Mouse (Mus musculus): ENCODE measurements around the gene Alg14. TPM values are rescaled to one million over a fixed set of nuclear protein-coding genes. Genes with fewer than 3 reads are reported as not detected.

Alg14 gene
- total RNA-seq (2021) = 10 to 100 TPM in 1 of 2 experiments, 1 to 10 TPM in 1; 9.9 to 15.9 TPM

DNA sequence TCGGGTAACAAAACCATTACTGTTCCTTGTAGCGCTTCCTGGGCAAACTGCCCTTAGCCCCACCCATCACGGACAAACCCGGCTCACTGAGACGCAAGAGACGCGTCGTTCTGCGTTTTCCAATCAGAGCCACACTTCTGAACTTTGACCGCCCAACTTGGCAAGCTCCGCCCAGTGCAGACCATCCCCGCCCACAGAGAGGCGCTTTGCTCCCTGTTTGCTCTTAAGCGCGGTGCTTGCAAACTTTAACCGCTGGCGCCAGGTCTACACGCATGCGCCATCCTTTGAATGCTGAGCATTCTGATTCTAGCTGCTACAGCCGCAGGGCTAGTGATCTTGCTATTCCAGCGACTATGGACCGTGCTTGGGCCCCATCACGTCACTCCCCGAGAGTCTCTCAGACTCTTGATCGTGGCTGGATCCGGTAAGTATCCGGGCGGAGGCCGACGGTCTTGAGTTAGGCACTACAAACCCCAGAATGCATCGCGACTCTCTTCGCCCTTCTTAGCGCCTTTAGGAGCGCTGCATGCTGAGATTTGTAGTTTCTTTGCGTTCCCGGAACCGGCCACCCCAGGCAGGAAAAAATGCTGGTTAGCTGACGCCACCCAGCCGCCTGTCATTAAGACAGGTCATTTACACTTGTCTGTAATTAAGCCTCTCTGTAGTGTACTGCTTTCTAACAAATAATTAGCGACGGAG, at the start of gene Alg14:
TSS of gene Alg14 (plus strand) at position 214 of the 699 bp plus-strand sequence.
- intact Hi-C loops (cut with DNase I) = loop anchor here (5.0 kb wide), 1 partner anchor 119 kb away; the partner anchor contains the start of gene Rwdd3

DNA sequence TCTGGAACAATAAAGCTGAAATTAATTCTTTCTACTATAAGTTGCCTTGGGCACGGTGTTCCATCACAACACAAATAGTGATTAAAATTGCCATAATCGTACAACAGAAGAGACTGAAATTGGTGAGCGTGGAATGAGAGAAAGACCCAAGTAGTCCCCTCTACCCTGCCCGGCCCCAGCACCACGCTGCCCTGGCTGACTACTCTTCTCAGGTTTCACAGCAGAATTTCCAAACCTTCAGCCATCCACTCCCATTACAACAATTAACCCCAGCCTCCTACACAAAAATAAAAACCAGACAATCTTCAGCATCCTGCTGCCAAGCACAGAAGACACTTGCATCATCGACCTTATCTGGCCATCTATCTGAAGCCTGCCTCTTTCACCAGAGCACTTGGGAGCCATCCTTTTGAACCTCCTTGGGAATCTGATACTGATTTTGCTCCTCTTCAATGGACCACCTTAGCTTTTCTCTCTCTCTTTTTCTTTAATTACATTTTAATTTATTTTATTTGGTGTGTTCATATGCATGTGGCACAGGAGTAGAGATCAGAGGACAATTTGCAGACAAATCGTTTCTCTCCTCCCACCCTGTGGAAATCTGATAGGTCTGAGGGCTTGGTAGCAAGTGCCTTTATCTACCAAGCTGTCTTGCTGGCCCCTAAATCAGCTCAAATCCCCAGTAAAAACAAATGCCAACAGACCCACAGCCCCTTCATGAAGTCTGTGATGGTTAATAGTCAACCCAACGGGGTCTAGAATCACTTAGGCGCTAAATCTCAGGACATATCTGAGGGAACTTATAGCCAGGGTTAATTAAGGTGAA, 49.2 kb upstream of the Alg14 start:
- no peak for DNase-seq (ENCODE audit: low spot score)

More for the DNA sequence above, at the start of gene Alg14:
- peak; percentile 97 for DNase-seq (ENCODE audit: low spot score)

DNA sequence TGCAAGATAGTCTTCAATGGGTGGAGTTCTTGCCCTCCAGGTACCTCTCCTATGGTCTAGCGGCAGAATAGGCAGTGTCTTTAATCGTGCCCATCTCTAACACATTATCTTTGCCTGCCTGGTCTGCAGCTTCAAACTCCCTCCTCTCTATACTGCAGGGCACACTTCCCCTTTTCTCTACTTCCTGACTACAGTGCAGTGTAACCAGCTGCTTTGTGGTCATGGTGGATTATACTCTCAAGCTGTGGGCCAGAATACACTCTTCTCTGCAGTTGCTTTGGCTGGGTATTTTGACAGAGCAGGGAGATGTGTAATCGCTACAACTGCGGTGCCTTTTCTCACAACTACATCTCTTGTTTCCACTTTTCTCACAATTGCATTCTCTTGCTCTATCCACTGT, 48.6 kb upstream of the Alg14 start:
- no peak for DNase-seq (ENCODE audit: low spot score)
- intact Hi-C loops (cut with DNase I) = no loop called here

More for the DNA sequence above, 49.2 kb upstream of the Alg14 start:
- intact Hi-C loops (cut with DNase I) = no loop called here

DNA sequence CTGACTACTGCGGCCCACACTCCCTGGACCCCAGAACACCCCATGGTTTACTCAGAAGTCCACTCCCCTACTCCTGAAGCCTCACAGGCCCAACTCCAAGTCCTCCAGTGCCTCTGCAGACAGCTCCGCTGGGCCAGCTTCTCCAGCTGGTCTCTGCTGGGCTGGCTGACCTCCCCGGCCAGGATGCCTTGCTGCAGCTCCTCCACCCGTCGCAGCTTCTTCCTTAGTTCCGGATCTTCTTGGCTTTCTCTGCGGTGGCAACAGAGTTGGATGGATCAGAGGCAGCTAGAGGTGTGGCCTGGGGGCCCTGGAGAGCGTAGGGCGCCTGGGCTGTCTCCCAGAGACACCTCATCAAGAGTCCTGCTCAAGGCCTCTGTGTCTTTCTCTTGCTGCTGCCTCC, 41.5 kb upstream of the Alg14 start:
- intact Hi-C loops (cut with DNase I) = no loop called here
- no peak for DNase-seq (ENCODE audit: low spot score)

DNA sequence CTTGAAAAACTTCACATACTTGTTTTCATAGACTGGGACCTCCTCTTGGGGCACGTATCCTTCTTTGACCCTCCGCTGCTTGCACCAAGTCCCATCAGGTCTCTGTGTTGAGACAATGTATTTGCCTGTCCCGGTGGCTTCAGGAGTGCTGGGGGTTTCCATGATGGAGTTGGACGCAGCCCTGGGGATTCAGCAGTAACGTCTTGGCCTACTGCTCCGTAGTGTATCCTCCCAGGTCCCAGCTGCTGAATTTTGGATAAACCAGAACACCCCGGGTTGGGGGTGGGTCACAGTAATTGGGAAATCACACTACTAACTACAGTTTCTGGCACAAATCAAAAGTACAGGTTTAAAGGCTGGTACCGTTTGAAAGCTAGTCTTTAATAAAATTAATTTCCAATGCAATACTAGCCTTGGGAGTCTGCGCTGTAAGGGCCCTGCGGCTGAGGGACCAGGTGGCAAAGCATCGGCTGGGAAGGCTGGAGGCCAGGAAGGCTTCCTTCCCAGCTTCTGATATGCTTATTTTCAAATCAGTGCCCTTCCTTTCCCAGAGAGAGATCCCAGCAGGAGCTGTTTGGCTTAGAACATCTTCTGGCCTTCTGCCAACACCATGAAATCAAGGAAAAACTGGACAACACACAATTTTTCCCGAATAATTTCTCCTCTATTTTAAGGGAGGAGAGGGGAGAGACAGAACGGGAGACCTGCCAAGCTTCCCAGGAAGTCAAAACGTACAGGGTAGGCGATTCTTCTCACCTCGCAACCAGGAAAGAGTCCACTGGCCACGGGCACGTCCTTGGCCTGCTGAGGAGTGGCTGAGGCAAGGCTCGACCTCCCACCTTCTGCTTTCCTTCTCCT, 40.8 kb upstream of the Alg14 start:
- DNase-seq (ENCODE audit: low spot score) = no peak
- intact Hi-C loops (cut with DNase I) = no loop called here

DNA sequence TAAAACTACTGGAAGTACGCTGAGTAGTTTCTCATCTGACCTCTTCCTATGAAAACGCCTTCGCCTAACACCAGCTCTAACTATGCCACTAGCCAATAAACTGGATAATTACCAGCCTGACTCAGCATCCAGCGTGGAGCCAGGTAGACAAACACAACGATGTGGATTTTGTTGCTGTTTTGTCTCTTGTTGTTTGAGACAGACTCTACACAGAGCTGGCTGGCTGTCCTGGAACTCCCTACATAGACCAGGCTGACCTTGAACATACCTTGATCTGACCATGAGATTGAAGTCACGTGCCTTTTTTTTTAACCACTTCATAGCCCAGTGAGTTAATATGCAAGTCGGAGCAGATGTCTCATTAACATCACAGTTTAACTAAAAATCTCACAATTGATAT, 36.1 kb upstream of the Alg14 start:
- intact Hi-C loops (cut with DNase I) = no loop called here
- DNase-seq (ENCODE audit: low spot score) = no peak

DNA sequence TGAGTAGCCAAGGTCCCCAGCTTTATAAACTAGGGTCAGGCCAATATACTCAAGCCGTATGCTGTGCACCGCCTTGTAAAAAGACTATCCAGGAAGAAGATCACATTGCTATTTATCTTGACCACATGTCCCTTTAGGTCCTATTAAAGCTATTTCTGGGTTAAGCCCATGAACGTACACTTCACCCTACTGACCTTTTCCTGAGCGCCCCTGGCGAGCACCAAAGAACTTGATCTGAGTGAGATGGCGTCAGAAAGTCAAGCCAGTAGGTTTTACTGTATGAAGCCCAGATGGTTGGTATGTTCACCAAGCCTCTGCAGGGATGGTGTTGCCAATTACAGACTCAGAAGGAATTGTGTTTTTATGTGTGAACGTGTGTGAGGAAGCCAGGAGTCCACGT, 35.4 kb upstream of the Alg14 start:
- DNase-seq (ENCODE audit: low spot score) = no peak
- intact Hi-C loops (cut with DNase I) = no loop called here

DNA sequence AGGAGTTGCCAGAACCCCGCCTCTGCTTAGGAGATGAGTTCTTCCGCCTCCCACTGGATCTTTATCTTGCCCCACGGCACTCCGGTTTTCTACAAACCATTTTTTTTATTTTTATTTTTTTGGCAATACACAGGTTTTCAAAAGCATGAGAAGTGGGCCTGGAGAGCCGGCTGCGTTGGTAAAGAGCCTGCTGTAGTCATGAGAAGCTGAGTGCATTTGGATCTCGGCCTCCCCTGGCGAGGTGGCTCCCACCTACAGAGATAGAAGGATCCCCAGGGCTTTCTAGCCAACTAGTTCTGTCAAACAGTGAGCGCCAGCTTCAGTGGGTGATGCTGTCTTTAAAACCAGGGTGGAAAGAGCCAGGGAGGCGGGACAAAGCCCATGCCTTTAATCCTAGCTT, 34.2 kb upstream of the Alg14 start:
- intact Hi-C loops (cut with DNase I) = no loop called here
- DNase-seq (ENCODE audit: low spot score) = no peak

DNA sequence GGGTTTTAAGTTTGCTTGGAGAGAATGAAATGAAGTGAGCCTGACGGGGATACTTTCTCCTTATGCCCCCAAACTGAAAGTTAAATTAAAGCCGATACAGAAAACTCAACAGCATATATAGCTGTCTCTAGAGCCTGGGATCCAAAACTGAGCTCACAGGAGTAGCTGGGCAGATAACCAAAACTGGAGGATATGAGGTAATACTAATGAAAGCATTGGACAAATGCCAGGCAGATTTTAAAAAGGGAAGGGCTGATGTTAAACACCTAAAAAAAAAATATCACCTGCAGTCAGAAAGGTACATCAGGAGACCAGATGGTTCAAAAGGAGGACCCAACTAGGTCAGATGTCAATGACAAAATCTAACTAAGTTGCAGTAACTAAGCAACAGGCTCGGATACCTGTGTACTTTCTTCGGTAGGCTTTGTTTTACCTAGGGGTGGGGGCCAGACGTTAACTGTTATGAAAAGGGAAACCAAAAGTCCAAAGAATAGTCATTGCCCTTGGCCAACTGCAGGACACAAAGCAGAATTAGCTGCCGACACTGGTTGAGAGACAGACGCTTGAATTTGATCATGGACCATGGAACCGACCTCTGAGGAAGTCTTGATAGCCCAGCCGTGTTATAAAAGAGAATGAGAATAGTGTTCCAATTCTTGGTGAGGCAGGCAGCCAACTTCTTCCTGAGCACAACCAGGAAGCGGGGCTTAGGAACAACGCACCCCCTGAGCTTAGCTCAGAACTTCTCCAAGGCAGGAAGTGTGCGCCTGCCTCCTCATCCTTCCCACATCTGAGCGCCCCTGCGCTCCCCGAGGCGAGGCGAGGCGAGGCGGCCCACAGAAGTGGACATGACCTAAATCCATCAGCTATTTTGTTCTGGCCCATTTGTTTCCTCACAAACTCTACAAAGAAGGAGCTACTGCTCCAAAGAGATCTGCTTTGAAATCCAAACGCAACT, 32.8 kb upstream of the Alg14 start:
- DNase-seq (ENCODE audit: low spot score) = no peak
- intact Hi-C loops (cut with DNase I) = no loop called here

DNA sequence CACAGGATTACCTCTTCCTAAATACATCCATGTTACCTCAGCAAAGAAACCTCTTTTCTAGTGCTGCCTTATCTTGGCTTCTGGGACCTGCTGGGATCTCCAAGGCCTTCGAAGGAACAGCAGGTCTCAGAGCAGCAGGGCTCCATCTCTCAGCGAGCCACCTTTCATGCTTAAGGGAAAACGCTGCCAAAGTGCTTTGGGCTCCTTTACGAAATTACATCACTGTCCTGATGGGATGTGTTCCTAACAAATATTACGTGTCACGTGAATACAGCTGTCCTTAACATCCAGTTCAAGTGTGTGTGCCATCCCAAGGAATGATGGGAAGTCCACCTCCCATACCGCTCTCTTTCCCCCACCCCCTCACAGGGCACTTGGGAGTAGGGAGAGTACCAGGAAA, 31.5 kb upstream of the Alg14 start:
- DNase-seq (ENCODE audit: low spot score) = no peak
- intact Hi-C loops (cut with DNase I) = no loop called here

DNA sequence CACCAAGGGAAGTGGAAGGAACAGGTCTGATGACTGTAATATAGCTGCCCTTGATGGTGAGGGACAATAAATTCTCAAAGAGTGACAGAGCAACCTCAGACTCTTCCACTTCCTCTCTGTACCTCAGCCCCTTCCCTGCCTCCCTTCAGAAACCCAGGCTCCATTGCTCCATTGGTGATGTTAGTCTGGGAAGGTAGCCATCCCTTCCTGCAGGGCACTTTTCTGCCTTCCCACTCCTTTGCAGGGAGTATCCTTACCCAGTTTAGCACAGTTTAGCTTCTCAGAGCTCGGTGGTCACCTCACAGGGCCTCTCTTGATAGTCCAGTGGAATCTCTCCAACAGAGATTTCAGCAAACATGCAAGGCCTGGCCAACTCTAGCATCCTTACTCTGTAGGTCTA, 30.7 kb upstream of the Alg14 start:
- no peak for DNase-seq (ENCODE audit: low spot score)
- intact Hi-C loops (cut with DNase I) = no loop called here

DNA sequence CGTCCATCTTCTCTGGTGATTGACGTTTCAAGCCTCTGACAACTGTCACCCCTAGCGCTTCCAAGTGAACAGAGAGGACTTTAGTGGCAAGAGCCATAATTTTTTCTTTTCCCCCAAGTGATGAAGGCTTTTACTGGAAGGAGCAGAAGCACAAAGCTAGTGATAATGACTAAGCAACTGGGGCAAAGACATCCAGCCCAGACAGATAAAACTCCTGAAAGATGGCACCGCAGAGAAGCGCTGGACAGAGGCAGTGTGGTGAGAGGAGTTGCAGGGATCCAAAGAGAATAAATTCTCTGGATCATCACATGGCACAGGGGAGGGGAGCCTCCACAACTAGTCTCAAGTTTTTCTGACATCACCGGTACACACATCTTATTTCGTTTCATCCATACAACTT, 30.3 kb upstream of the Alg14 start:
- DNase-seq (ENCODE audit: low spot score) = no peak
- intact Hi-C loops (cut with DNase I) = no loop called here

DNA sequence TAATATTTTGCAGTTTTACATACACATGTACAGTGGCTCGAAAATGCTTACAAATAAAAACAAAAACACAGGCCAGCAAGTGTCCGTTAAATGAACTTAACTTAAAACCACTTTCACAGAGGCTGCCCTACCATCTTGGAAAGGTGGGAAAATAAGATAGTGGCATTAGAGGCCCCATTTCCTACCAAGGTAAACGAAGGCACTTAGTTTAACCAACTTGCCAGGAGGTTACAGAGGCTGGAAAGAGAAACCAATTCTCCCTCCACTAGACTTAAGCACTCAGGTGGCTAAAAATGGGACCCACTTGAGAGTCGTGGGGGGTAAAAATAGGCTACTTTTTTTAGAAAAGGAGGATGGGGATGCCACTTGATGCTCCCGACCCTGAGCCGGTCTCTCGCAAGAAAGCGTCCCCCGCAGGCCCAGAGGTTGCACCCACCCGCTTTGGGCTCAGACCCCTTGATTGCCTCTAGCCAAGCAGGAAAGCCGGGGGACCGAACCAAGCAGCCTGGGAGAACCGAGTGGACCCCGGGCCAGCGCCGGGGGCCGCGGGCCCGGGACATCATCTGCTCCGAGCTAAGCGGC, 29.5 kb upstream of the Alg14 start:
- intact Hi-C loops (cut with DNase I) = no loop called here
- DNase-seq (ENCODE audit: low spot score) = no peak

DNA sequence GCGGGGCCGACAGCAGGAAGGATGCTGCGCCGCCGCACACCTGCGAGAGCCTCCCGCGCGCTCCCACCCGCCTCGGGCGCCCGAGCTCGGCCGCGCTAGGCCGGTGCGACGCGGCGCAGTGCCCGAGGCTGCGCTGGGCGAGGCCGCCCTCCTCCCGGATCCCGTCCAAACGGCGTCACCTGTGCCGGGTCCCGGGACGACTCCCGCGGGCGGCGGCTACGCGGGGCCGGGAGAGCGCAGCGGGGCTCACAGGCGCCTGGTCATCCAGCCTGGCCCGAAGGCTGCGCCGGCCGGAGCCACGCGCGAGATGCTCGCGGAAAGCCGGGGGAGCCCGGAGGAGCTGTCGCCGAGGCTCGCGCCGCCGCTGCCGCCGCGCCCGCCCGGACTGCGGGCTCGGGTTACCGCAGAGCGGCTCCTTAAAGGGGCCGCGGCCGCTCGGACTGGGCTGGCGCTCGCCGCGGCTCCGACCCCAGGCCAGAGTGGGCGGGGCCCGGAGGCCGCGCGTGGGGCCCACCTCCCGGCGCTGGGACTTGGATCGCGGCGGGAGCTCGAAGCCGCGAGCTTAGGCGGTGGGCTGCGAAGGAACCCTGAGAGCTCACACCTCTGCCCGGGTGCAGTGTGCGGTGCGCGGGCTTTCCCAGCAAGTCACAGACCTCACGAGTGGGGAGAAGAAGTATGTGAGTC, 28.9 kb upstream of the Alg14 start:
- intact Hi-C loops (cut with DNase I) = no loop called here

DNA sequence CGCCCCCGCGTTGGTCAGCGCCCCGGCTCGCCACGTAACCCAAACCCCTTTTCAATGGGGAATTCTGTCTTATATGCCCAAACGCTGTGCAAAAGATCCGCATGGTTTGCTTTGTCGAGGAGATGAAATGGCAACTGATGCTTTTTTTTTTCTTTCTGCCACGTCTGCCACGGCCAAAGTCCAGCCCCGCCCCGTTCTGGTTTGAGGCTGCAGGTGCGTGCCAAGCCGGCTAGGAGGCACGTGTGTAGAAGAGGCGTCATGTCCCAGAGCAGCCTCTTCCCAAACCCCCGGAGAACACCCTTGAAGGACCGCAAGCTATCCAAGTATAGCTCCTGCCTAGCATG, 28.4 kb upstream of the Alg14 start:
- intact Hi-C loops (cut with DNase I) = no loop called here
- DNase-seq (ENCODE audit: low spot score) = no peak

More for the DNA sequence above, 28.9 kb upstream of the Alg14 start:
- no peak for DNase-seq (ENCODE audit: low spot score)

DNA sequence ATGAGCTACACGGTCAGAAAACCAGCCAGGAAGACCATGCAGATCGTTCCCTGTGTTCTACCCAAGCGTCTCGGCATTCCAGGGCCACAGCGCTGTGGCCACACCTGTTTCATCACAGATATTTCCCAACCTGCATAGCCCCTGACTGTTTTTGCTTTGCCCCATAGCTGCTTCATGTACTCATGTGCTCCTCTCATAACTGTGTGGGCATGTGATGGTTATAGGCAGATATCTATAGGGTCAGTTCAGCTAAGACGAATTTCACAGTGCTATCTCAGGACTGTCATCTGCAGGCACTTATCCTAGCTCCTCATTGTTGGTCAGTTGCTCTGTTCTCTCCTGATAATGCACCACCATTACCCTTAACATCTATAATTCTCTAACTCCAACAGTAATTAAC, 27.3 kb upstream of the Alg14 start:
- no peak for DNase-seq (ENCODE audit: low spot score)
- intact Hi-C loops (cut with DNase I) = no loop called here

DNA sequence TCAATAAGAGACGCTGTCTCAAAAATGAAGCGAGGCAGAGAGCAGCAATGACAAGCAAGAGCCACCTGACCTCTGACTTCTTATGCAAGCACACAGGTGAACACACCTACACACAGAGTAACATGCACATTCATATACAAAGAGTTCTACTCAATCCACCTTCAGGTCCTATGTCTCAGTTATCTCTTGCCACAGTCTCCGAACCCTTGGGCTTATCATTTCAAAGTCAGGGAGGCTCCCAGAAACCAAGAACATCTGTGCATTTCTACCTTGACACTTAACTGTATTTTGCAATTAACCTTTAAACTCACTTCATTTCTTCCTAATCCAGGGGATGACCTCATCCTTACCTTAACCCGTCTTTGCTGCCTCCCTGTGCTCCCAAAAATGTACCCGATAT, 24.3 kb upstream of the Alg14 start:
- DNase-seq (ENCODE audit: low spot score) = no peak
- intact Hi-C loops (cut with DNase I) = no loop called here

DNA sequence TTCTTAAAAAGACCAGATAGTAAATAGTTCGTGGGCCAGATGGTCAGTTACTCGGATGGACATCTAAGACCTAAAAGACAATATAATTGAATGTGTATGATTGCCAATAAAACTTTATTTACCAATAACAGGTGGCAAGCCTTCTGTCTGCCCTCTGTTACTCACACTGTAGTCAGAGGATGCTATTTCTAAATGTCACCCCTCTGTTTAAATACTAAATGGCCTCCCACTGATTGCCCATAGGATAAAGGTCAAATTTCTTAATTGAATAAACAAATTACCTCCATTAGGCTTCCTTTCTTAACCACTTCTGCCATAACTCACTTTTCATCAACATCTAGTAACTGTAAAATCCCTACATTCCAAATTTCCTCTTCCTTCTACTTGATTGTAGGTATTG, 19.0 kb upstream of the Alg14 start:
- intact Hi-C loops (cut with DNase I) = no loop called here
- DNase-seq (ENCODE audit: low spot score) = no peak

DNA sequence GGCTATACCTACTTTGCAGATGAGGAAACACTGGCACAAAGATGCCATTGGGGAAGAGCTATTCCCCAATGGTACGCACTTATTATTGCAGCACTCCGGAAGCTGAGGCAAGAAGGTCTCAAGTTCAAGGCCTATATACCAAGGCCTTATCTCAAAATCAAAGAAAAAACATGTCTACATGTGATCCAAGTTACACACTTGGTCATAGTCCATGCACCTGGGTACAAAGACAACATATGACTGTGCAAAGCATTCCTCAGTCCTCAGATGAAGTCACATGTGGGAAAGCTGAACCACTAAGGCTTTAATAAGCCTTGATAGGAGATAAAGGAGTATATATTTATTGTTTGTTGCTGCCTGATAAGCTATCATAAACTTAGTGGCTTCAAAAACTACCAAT, 17.6 kb upstream of the Alg14 start:
- intact Hi-C loops (cut with DNase I) = no loop called here
- no peak for DNase-seq (ENCODE audit: low spot score)
